Mouse (Mus musculus): ENCODE measurements around the gene Spocd1. TPM values are rescaled to one million over a fixed set of nuclear protein-coding genes. Genes with fewer than 3 reads are reported as not detected.
A peak's percentile ranks its signal among the peaks of the same experiment; 100 is the strongest.

Gene Spocd1
- total and polyA plus RNA-seq, 2 experiments from 2014 or later = 0.04 TPM; not detected in 1

DNA sequence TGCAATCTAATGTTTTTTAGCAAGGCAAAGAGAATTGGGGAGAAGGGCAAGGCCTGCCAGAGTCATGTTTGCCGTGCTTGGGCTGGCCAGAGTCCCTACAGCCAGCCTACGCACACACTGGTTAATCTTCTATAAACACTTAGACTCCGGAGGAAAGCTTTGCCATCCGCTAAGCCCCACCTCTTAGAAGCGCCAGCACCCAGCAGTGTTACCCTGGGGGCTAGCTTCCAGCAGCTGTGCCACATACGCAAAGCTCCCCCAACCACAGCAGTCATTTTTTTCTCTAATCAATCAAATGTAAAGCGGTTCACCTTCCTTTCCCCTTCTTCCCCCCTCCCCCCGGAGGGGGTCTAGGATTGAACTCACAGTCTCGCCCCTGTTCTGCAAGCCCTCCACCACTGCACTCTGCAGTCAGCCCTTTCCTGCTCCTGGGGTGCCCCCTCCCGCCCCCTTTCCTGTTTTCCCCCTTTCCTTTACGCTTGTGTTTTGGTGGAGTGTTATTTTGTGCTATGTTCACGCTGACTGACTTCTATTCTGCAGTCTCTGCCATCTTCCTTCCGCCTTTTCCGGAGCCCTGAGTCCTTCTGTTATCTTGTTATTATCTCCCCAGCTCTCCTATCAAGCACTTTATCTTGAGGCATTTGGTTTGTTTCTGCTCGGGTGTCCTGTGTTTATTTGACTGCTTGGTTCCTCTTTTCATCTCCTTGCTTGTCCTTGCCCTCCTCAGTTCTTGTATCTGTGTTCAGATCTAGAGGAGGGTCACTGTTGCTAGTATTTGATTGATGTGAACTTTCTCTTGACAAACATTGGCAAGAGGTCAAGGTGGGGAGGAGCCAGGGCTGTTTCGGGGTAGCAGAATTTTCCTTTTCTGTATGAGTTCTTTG is 15.0 kb upstream of the Spocd1 start:
- 0 out of 2 replicates have a peak overlapping the region, but pooled peaks have one; percentile 28 for H3K9ac ChIP-seq (replicated peaks; ENCODE audit: low read depth, low read length)
- peaks cover 29% of the 10 kb centered on the region for H3K4me1 ChIP-seq (ENCODE audit: control insufficient read depth, insufficient read depth)
- no peaks in the 10 kb centered on the region for H3K27me3 ChIP-seq (ENCODE audit: control insufficient read depth, insufficient read depth, low read length)
- no peaks in the 10 kb centered on the region for H3K9me3 ChIP-seq (replicated peaks; ENCODE audit: control insufficient read depth, low read length)
- ATAC-seq (ENCODE audit: insufficient read depth, low read depth) = peak; percentile 62; the same call in 1 of the 2 replicates
- TF ChIP-seq EP300 (IDR thresholded peaks at IDR 0.05; ENCODE audit: low read depth) (no peak), CTCF (IDR thresholded peaks at IDR 0.05; ENCODE audit: low read depth) (no peak)
- no peaks in the 10 kb centered on the region for H3K36me3 ChIP-seq (replicated peaks; ENCODE audit: control insufficient read depth, insufficient read depth, low read length)
- H3K27ac ChIP-seq (ENCODE audit: low read depth) = peak overlapping the region; percentile 62
- H3K4me3 ChIP-seq (ENCODE audit: low read depth, low read length) = peak overlapping the region; percentile 14; the same call in 1 of the 2 replicates
- 11% methylated on average over 16 of the region's 16 CpGs for WGBS
- DNase-seq (ENCODE audit: low spot score) = peak; percentile 60
- H3K4me2 ChIP-seq (ENCODE audit: low read depth, low read length) = peak overlapping the region; percentile 48

DNA sequence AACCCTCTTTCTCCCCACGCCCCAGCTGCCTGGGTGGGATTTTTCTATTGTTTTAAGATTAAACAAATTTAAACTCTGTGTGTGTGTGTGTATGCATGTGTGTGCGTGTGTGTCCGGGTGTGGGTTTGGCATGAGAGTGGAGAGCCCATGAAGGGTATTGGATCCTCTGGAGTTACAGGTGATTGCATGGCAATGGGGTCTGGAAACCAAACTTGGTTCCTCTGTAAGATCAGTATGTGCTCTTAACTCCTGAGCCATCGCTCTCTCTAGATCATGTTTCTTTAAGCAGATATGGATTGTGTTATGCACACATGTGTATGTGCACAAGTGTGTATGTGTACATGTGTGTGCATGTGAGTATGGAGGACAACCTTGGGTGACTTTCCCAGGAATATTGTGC is 14.4 kb upstream of the Spocd1 start:
- no peak for TF ChIP-seq CTCF (IDR thresholded peaks at IDR 0.05; ENCODE audit: low read depth)
- TF ChIP-seq EP300 (IDR thresholded peaks at IDR 0.05; ENCODE audit: low read depth) = no peak
- DNase-seq (ENCODE audit: low spot score) (no peak), ATAC-seq (ENCODE audit: insufficient read depth, low read depth) (no peak)
- Histone ChIP-seq H3K9me3 (replicated peaks; ENCODE audit: control insufficient read depth, low read length) (no peaks in the 10 kb centered on the region), H3K4me3 (ENCODE audit: low read depth, low read length) (no peak overlapping the region), H3K4me2 (ENCODE audit: low read depth, low read length) (no peak overlapping the region), H3K4me1 (ENCODE audit: control insufficient read depth, insufficient read depth) (peaks cover 29% of the 10 kb centered on the region), H3K9ac (replicated peaks; ENCODE audit: low read depth, low read length) (no peak overlapping the region), H3K27ac (ENCODE audit: low read depth) (no peak overlapping the region), H3K27me3 (ENCODE audit: control insufficient read depth, insufficient read depth, low read length) (no peaks in the 10 kb centered on the region), H3K36me3 (replicated peaks; ENCODE audit: control insufficient read depth, insufficient read depth, low read length) (no peaks in the 10 kb centered on the region)
- WGBS = 80% methylated on average over 4 of the region's 4 CpGs

DNA sequence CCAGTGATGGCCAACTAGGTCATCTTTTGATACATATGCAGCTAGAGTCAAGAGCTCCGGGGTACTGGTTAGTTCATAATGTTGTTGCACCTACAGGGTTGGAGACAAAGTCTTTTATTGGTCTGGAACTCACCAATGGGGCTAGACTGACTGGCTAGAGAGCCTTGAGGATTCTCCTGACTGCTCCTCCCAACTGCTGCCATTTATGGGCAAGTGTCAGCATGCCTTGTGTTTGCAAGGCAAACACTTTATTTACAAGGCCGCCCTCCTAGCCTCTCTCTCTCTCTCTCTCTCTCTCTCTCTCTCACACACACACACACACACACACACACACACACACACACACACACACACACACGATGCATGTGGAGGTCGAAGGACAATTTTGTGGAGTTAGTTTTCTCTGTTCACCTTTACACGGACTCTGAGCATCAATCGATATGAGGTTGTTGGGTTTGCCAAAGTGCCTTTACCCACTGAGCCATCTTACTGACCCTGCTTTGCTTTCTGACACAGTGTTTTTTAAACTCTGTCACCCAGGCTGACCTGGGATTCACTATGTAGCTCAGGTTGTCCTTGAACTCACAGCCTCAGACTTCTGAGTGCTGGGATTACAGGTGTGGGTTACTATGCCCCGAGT is 13.6 kb upstream of the Spocd1 start:
- 90% methylated on average over 7 of the region's 7 CpGs for WGBS
- Histone ChIP-seq H3K4me2 (ENCODE audit: low read depth, low read length) (no peak overlapping the region), H3K9ac (replicated peaks; ENCODE audit: low read depth, low read length) (no peak overlapping the region), H3K36me3 (replicated peaks; ENCODE audit: control insufficient read depth, insufficient read depth, low read length) (no peaks in the 10 kb centered on the region), H3K9me3 (replicated peaks; ENCODE audit: control insufficient read depth, low read length) (no peaks in the 10 kb centered on the region), H3K4me3 (ENCODE audit: low read depth, low read length) (no peak overlapping the region), H3K27ac (ENCODE audit: low read depth) (no peak overlapping the region), H3K4me1 (ENCODE audit: control insufficient read depth, insufficient read depth) (peaks cover 30% of the 10 kb centered on the region), H3K27me3 (ENCODE audit: control insufficient read depth, insufficient read depth, low read length) (no peaks in the 10 kb centered on the region)
- no peak for DNase-seq (ENCODE audit: low spot score)
- TF ChIP-seq CTCF (IDR thresholded peaks at IDR 0.05; ENCODE audit: low read depth) (no peak), EP300 (IDR thresholded peaks at IDR 0.05; ENCODE audit: low read depth) (no peak)
- ATAC-seq (ENCODE audit: insufficient read depth, low read depth) = no peak

DNA sequence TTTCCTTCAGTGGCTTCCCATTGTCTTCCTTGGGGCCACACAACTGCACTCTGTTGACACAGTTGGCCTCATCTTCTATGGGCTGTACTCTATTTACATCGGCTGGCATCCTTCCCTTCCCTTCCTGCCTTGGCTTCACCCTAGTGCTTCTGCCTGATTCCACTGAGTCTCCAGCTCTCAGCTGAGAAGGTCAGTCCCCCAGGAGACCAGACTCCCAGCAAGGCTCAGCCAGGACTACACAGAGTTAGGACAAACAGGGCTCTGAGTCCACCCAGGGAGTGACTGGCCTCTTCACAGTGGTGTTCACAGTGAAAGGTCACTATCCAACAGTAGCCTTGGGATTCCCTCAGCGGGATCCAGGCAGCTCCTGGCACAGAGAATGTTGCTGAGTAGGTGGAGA is 12.9 kb upstream of the Spocd1 start:
- Histone ChIP-seq H3K36me3 (replicated peaks; ENCODE audit: control insufficient read depth, insufficient read depth, low read length) (no peaks in the 10 kb centered on the region), H3K27me3 (ENCODE audit: control insufficient read depth, insufficient read depth, low read length) (no peaks in the 10 kb centered on the region), H3K4me3 (ENCODE audit: low read depth, low read length) (no peak overlapping the region), H3K9me3 (replicated peaks; ENCODE audit: control insufficient read depth, low read length) (no peaks in the 10 kb centered on the region), H3K4me1 (ENCODE audit: control insufficient read depth, insufficient read depth) (peaks cover 35% of the 10 kb centered on the region), H3K27ac (ENCODE audit: low read depth) (no peak overlapping the region), H3K9ac (replicated peaks; ENCODE audit: low read depth, low read length) (no peak overlapping the region), H3K4me2 (ENCODE audit: low read depth, low read length) (no peak overlapping the region)
- no peak for TF ChIP-seq EP300 (IDR thresholded peaks at IDR 0.05; ENCODE audit: low read depth)
- no peak for TF ChIP-seq CTCF (IDR thresholded peaks at IDR 0.05; ENCODE audit: low read depth)
- DNase-seq (ENCODE audit: low spot score) (no peak), ATAC-seq (ENCODE audit: insufficient read depth, low read depth) (no peak)
- 21% methylated on average over 2 of the region's 2 CpGs for WGBS

DNA sequence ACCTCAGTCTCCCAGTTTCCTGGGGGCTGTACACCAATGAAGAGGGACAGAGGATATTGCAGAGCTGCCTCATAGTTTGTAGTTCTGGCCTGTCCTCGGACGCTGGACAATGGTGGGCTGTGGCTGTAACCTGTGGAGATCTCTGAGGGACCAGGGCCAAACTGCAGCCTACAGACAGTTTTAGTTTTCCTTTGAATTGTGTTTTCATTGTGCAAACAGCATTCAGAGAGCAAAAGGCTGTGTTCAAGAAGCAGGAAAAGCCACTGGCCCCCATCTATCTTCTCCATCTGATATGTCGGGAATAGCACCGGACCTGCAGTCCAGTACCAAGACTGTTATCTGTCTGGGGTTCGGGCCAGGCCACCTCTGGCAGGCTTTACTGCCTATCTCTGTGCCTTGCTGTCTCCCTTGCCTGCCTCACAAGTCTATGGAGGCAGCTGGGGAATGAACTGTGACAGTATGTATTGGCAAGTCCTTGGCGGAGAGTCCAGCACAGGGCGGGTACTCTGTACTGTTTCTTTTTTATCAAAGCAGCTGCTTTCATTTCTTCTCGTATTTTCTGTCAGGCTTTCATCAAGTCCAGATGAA is 11.9 kb upstream of the Spocd1 start:
- H3K4me2 ChIP-seq (ENCODE audit: low read depth, low read length) = peak overlapping the region; percentile 33
- no peaks in the 10 kb centered on the region for H3K36me3 ChIP-seq (replicated peaks; ENCODE audit: control insufficient read depth, insufficient read depth, low read length)
- peak overlapping the region; percentile 54 for H3K27ac ChIP-seq (ENCODE audit: low read depth)
- TF ChIP-seq EP300 (IDR thresholded peaks at IDR 0.05; ENCODE audit: low read depth) = no peak
- no peak for TF ChIP-seq CTCF (IDR thresholded peaks at IDR 0.05; ENCODE audit: low read depth)
- H3K4me3 ChIP-seq (ENCODE audit: low read depth, low read length) = no peak overlapping the region
- H3K4me1 ChIP-seq (ENCODE audit: control insufficient read depth, insufficient read depth) = peaks cover 40% of the 10 kb centered on the region
- WGBS = 18% methylated on average over 8 of the region's 8 CpGs
- DNase-seq (ENCODE audit: low spot score) (peak; percentile 22), ATAC-seq (ENCODE audit: insufficient read depth, low read depth) (no peak; the same call in 1 of the 2 replicates)
- H3K27me3 ChIP-seq (ENCODE audit: control insufficient read depth, insufficient read depth, low read length) = no peaks in the 10 kb centered on the region
- 0 out of 2 replicates have a peak overlapping the region, but pooled peaks have one; percentile 29 for H3K9ac ChIP-seq (replicated peaks; ENCODE audit: low read depth, low read length)
- no peaks in the 10 kb centered on the region for H3K9me3 ChIP-seq (replicated peaks; ENCODE audit: control insufficient read depth, low read length)

All from heart, postnatal 0 days (tissue).